Mouse (Mus musculus) retina, postnatal 7 days (tissue): Measurements from ENCODE around the gene Gm13276.
"Not testable (repeated sequence)": the region's sequence is repeated elsewhere in the genome, so short reads cannot be mapped to it uniquely, and the experiment has no call there.

Experiments
- DNase-seq: peaks from one replicate; pipeline ENCODE4 v3.0.0-alpha.2; 2012; ENCODE audit warnings: low read depth, low spot score

Gene Gm13276

DNA sequence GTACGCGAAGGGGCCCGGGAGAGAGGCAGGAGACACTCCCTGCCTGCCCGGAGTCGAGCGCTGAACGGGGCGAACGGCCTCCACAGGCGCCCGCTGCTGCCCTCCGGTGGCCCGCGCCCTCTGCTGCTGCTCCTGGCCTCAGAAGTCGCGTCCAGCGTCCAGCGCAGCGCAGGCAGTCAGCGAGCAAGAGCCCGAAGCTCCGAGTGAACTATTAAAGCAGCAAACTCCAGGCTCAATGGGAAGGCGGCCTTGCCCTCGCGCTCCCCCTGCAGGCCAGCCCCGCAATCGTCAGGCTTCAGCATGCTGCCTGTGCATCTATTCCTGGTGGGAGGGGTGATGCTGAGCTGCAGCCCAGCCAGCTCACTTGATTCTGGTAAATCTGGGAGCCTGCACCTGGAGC lies at the start of gene Gm13276:
Gene Gm13276, plus strand, starts transcription at position 301 of the 400 bp plus-strand sequence.
- DNase-seq: not testable (repeated sequence)

GRCm38 (mm10) chr4:88738480-88738879 lies 47.0 kb upstream of the Gm13276 start:
- DNase-seq: peak; percentile 39

DNA sequence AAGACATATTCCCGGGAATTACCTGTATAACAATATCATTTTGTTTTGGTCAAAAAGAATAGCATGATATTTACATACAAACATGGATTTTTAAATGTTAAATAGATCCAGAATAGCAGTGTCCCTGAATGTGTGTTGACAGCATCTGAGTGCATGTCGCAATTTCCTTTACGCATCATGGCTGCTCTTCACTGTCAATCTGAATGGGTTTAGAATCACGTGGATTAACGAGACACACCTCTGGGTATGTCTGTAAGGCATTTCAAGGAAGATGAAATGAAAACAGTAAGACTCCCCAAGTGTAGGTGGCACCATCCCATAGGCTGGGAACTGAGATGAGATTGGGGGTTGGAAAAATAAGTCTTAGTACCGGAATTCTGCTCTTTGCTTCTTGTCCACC lies 46.5 kb upstream of the Gm13276 start:
- no peak for DNase-seq

DNA sequence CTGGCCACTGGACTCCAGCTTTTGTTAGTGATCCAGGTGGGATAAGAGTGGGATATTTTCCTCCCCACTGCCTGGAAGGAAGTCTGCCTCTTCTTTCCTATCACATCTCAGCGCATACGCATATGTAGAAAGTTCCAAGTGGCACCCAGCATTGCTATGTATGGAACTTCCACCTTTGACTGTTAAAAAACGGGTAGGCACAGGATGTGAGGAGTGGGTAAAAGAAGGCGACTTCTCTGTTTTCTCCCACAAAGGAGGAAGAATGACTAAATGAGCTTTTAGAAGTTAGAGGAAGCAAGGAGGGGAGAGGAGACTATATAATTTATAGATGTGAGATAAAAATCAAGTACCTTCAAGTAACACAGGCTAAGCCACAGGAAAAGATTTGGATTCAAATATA lies 44.1 kb upstream of the Gm13276 start:
- no peak for DNase-seq

DNA sequence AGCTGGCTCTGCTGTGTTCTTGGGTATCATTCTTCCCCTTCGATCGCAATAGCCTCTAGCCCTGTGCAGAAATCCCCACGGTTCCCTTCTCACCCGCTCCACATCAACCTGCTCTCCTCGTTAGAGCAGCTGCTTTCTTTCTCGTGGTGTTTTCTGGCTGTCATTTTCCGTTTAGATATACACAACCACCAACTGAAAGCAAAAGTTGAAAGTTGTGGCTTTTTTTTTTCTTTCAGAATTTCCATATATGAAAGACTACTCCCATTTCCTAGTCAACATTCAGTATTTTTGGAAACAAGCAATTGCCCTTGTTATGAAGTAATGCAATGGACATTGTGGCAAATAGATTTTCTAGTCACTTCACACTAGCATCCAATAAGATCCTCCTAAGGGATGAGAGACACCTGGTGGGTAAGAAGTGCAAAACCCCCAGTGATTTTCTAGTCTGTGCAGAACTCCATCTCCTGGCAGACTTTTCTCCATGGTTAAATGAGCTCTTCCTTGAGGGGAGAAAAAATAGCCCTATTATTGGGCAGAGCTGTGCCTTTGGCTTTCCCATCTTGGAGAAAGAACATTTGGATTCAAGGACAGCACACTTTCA lies 42.6 kb upstream of the Gm13276 start:
- DNase-seq: no peak

DNA sequence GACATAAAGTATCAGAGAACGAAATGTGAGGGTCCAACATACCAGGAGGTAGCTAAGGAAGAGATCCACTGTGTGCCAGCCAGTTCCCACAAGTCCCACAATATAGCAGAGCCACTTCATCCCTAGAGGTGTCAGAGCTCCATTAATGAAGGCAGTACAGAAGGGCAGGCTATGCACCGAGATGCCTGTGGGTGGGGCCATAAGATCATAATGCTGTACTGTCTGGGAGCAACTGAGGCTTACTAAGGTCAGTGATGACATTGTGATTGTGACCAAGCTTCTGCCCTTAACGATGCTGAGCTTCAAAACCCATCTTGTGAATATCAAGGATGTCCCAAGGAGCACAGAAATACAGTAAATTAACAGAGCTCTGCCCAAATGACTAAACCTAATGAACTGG lies 41.3 kb upstream of the Gm13276 start:
- no peak for DNase-seq

DNA sequence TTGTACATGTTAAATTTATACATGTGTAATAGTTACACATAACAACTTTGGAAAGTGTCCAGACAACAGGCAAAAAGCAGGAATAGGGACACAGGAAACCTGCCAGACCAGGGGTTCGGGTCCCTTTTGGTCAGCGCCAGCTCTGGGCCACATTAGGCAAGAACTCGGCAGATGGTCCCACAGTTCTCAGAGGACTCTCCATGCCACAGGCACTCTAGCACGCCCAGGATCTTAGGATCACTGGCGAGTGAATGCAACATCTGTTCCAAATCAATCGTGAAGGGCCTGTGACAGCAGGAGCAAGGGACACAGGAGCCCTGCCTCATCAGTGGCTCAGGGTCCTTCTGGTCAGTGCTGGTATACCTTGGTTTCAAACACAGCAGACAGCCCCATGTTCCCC lies 35.6 kb upstream of the Gm13276 start:
- DNase-seq: no peak

DNA sequence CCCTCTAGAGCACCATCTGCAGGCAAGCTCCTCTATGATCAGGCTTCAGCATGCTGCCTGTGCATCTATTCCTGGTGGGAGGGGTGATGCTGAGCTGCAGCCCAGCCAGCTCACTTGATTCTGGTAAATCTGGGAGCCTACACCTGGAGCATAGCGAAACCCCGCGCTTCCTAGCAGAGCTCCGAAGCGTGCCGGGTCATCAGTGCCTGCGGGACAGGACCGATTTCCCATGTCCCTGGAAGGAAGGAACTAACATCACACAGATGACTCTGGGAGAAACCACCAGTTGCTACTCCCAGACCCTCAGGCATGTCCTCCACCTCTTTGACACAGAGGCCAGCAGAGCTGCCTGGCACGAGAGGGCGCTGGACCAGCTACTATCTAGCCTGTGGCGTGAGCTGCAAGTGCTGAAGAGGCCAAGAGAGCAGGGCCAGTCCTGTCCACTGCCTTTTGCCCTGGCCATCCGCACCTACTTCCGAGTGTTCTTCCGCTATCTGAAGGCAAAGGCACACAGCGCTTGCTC lies 30.6 kb upstream of the Gm13276 start, which contains the start of gene Gm13271:
Gene Gm13271, plus strand, starts transcription at position 51 of the 523 bp plus-strand sequence.
- DNase-seq: not testable (repeated sequence)

DNA sequence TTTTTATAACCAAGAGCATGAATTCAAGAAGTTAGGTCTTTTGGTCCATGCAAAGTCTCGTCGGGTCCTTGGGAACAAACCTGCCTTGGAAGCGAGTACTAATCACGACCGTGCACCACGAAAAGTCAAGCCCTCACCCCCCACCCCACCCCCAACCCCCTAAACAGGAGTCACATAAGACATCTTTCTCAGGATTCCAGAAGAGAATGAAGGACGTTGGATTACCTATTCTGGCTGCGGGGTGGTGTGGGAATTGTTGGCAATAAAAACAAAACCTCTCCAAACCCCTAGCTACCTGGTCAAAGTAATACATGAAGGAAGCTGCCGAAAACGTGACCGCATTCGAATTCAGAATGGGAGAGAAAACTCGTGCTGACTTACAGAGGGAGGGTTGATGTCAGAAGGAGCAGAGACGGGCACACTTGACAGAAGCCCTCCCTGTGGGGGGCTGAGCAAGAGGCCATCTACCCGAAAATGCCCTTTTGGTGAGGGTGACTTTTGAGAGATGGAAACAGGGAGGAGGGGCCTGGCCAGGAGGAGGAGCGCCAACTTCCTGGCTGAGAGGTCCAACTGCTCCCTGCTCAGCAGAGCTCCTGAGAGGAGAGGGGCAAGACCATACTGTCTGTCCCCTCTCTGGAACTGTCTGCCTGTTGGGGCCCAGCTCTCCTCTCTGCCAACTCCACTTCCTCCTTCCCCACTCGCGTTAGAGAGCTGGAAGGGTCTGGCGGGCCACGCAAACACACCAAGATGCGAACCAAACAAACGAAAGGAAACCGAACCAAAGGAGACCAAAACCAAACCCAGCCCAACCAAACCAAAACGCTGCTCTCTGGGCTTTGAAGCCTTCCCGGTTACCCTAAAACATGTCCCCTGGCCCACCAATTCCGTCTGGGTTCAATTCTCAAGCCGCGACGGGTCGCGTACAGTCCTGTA lies 28.7 kb upstream of the Gm13276 start:
- not testable (repeated sequence) for DNase-seq

- DNase-seq: peak; percentile 80
Observed at GRCm38 (mm10) chr4:88757628-88758031, 27.9 kb upstream of the Gm13276 start.

- not testable (repeated sequence) for DNase-seq
Observed at GRCm38 (mm10) chr4:88758751-88759150, 26.8 kb upstream of the Gm13276 start.

- DNase-seq: not testable (repeated sequence)
Observed at GRCm38 (mm10) chr4:88759610-88760268, 25.8 kb upstream of the Gm13276 start, which contains the start of gene Gm13283. TSS of gene Gm13283 (plus strand) at chr4:88760119.

GRCm38 (mm10) chr4:88760431-88760830 lies 25.1 kb upstream of the Gm13276 start:
- peak; percentile 75 for DNase-seq

DNA sequence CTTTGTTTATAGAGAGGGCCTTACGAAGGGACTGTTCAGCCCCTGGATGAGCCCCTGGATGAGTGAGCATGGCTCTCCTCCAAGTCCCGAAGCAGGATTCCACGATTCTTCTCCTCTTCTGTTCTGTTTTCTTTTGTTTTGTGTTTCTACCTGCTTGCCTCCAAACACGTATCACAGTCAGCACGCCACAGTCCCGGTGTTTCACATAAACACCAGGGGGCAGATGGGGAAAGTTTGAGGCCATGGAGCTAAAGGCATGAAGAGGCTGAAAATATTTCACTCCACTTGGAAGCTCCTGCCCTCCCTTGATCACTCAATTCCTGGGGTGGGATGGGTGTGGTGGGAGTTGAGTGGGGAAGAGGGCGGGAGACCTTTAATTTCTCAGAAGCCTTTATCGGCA lies 23.7 kb upstream of the Gm13276 start:
- DNase-seq: not testable (repeated sequence)

DNA sequence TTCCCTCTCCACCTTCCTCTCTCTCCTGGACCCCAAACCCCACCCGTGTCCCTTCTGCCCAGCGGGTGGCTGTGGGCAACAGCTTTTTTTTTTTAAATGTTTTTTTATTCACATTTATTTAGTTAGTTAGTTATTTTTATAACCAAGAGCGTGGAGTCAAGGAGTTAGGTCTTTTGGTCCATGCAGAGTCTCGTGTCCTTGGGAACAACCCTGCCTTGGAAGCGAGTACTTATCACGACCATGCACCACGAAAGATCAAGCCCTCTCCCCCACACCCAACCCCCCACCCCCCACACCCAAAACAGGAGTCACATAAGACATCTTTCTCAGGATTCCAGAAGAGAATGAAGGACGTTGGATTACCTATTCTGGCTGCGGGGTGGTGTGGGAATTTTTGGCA lies 23.2 kb upstream of the Gm13276 start:
- DNase-seq: not testable (repeated sequence)

DNA sequence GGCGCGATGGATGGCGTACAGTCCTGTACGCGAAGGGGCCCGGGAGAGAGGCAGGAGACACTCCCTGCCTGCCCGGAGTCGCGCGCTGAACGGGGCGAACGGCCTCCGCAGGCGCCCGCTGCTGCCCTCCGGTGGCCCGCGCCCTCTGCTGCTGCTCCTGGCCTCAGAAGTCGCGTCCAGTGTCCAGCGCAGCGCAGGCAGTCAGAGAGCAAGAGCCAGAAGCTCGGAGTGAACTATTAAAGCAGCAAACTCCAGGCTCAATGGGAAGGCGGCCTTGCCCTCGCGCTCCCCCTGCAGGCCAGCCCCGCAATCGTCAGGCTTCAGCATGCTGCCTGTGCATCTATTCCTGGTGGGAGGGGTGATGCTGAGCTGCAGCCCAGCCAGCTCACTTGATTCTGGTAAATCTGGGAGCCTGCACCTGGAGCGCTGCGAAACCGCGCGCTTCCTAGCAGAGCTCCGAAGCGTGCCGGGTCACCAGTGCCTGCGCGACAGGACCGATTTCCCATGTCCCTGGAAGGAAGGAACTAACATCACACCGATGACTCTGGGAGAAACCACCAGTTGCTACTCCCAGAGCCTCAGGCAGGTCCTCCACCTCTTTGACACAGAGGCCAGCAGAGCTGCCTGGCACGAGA lies 22.0 kb upstream of the Gm13276 start:
- peak; percentile 43 for DNase-seq

DNA sequence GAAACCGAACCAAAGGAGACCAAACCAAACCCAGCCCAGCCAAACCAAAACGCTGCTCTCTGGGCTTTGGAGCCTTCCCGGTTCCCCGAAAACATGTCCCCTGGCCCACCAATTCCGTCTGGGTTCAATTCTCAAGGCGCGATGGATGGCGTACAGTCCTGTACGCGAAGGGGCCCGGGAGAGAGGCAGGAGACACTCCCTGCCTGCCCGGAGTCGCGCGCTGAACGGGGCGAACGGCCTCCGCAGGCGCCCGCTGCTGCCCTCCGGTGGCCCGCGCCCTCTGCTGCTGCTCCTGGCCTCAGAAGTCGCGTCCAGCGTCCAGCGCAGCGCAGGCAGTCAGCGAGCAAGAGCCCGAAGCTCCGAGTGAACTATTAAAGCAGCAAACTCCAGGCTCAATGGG lies 12.0 kb upstream of the Gm13276 start, which contains the start of gene Gm13290:
Gene Gm13290, plus strand, starts transcription at position 301 of the 400 bp plus-strand sequence.
- DNase-seq: not testable (repeated sequence)

GRCm38 (mm10) chr4:88776622-88777021 lies 8.9 kb upstream of the Gm13276 start, which contains the start of gene Gm13289:
TSS of gene Gm13289 (plus strand) at chr4:88776922.
- DNase-seq: not testable (repeated sequence)

DNA sequence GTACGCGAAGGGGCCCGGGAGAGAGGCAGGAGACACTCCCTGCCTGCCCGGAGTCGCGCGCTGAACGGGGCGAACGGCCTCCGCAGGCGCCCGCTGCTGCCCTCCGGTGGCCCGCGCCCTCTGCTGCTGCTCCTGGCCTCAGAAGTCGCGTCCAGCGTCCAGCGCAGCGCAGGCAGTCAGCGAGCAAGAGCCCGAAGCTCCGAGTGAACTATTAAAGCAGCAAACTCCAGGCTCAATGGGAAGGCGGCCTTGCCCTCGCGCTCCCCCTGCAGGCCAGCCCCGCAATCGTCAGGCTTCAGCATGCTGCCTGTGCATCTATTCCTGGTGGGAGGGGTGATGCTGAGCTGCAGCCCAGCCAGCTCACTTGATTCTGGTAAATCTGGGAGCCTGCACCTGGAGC lies 6.0 kb upstream of the Gm13276 start, which contains the start of gene Gm13272:
Gene Gm13272, plus strand, starts transcription at position 301 of the 400 bp plus-strand sequence.
- not testable (repeated sequence) for DNase-seq

DNA sequence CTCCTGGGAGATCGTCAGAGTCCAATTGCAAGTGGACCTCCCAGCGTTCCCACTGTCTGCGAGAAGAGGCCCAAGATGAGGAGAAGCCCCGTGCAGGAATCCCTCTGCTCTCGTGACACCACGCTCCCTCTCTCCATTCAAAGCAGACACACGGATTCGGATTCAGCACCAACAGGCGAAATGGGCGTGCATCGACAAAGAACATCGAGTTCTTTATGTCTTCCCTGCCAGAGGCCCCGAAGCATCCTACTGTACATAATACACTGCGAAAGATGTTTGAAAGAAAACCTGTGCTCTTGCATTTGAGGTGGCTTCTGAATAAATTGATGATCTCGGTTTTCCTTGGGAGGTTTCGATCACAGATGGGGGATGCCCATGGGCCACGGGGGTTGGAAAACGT lies 5.2 kb upstream of the Gm13276 start:
- not testable (repeated sequence) for DNase-seq

DNA sequence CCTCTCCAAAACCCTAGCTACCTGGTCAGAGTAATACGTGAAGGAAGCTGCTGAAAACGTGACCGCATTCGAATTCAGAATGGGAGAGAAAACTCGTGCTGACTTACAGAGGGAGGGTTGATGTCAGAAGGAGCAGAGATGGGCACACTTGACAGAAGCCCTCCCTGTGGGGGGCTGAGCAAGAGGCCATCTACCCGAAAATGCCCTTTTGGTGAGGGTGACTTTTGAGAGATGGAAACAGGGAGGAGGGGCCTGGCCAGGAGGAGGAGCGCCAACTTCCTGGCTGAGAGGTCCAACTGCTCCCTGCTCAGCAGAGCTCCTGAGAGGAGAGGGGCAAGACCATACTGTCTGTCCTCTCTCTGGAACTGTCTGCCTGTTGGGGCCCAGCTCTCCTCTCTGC lies 3.7 kb upstream of the Gm13276 start, which contains the start of gene Ifnz:
Gene Ifnz, plus strand, starts transcription at position 301 of the 400 bp plus-strand sequence.
- not testable (repeated sequence) for DNase-seq
